35 mouse cellular contexts compared by ENCODE assay signal in genomic region chr4:76735831-76736230, GRCm38 (mm10).
"Had no signal": no experiment of that assay in that cellular context is flagged by ENCODE, and none has a peak within 500 bp of the region (broad histone marks: within the 10 kb centered on the region; RNA-seq: fewer than 3 reads in every experiment).

No protein-coding gene starts in this region.

- ATAC-seq: hindbrain, embryonic 16.5 days; hindbrain, postnatal 0 days; inflammation-experienced regulatory T-cells, adult 6 months; intestine, embryonic 15.5 days; intestine, embryonic 16.5 days; intestine, postnatal 0 days had no signal

- H3K9ac ChIP-seq: heart, embryonic 12.5 days; heart, embryonic 13.5 days; heart, embryonic 15.5 days; hindbrain, embryonic 12.5 days; hindbrain, embryonic 13.5 days; hindbrain, embryonic 14.5 days; hindbrain, embryonic 15.5 days; intestine, embryonic 15.5 days; kidney, embryonic 15.5 days had no signal

- H3K4me2 ChIP-seq: heart, embryonic 11.5 days; heart, embryonic 12.5 days; heart, embryonic 13.5 days; heart, embryonic 15.5 days; hindbrain, embryonic 12.5 days; hindbrain, embryonic 13.5 days; hindbrain, embryonic 14.5 days; hindbrain, embryonic 15.5 days; intestine, embryonic 15.5 days; kidney, embryonic 15.5 days had no signal

- H3K36me3 ChIP-seq: heart, embryonic 10.5 days; heart, embryonic 12.5 days; heart, embryonic 13.5 days; heart, embryonic 15.5 days; hindbrain, embryonic 10.5 days; hindbrain, embryonic 12.5 days; hindbrain, embryonic 13.5 days; hindbrain, embryonic 15.5 days; intestine, embryonic 15.5 days; kidney, embryonic 15.5 days had no signal

- H3K27ac ChIP-seq: heart, adult 2 months; heart, embryonic 10.5 days; heart, embryonic 13.5 days; heart, embryonic 15.5 days; hindbrain, embryonic 10.5 days; hindbrain, embryonic 12.5 days; hindbrain, embryonic 13.5 days; hindbrain, embryonic 14.5 days; hindbrain, embryonic 15.5 days; hindbrain, postnatal 0 days; intestine, embryonic 15.5 days; kidney, embryonic 15.5 days; kidney, postnatal 0 days; layer of hippocampus, adult 2 months had no signal

- H3K9me3 ChIP-seq: heart, embryonic 10.5 days; heart, embryonic 12.5 days; heart, embryonic 13.5 days; heart, embryonic 15.5 days; hindbrain, embryonic 10.5 days; hindbrain, embryonic 12.5 days; hindbrain, embryonic 13.5 days; hindbrain, embryonic 15.5 days; intestine, embryonic 15.5 days; kidney, embryonic 15.5 days had no signal

- H3K4me1 ChIP-seq: heart, embryonic 10.5 days; heart, embryonic 12.5 days; heart, embryonic 13.5 days; heart, embryonic 15.5 days; hindbrain, embryonic 10.5 days; hindbrain, embryonic 12.5 days; hindbrain, embryonic 13.5 days; hindbrain, embryonic 15.5 days; intestine, embryonic 15.5 days; kidney, embryonic 15.5 days had no signal

- DNase-seq: heart, adult 2 months; heart, postnatal 10 days; heart, postnatal 14 days; heart, postnatal 36 days; heart, postnatal 4 days; kidney, adult 11 months; kidney, adult 18-20 months; kidney, adult 2 months; kidney, adult 8-10 months; kidney, adult 9 months; kidney, postnatal 10 days; kidney, postnatal 14 days; kidney, postnatal 25 days; kidney, postnatal 36 days; kidney, postnatal 4 days; layer of hippocampus, adult 9-11 months had no signal

- H3K27me3 ChIP-seq: heart, embryonic 12.5 days; heart, embryonic 13.5 days; heart, embryonic 15.5 days; hindbrain, embryonic 12.5 days; hindbrain, embryonic 13.5 days; hindbrain, embryonic 15.5 days; intestine, embryonic 15.5 days; kidney, embryonic 15.5 days had no signal

- H3K4me3 ChIP-seq: heart, adult 2 months; heart, embryonic 10.5 days; heart, embryonic 12.5 days; heart, embryonic 13.5 days; heart, embryonic 15.5 days; hindbrain, embryonic 10.5 days; hindbrain, embryonic 12.5 days; hindbrain, embryonic 13.5 days; hindbrain, embryonic 15.5 days; intestine, embryonic 15.5 days; kidney, embryonic 15.5 days; layer of hippocampus, adult 2 months had no signal
